Mouse (Mus musculus): ENCODE results near the gene Cdh4.

DNA sequence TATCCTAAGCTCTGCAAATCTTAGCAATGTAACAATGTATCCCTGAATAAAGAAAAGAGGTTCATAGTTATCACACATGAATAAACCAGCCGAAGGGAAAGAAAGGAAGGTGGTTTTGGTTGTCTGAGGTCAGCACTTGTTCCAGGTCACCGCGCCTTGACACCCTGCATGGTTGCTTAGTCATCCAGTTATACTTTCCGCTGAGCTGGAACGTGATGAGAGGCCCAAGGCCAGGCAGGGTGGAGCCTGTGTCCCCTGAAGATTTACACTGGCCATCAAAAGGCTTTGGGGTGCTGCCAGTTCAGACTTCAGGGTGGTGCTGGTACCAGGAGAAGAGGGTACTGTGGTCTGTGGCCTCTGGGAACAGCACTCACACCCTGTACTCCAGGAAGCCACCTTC, 105.4 kb downstream of the Cdh4 start:
- TF ChIP-seq POLR2A (IDR thresholded peaks at IDR 0.05; ENCODE audit: control insufficient read depth, low read depth, low read length), result no peak
- TF ChIP-seq CTCF (IDR thresholded peaks at IDR 0.05; ENCODE audit: control insufficient read depth, insufficient read depth, insufficient replicate concordance, low read depth, low read length), result no peak

Data from testis, adult 2 months (tissue).